Mouse (Mus musculus) embryonic facial prominence, embryonic 10.5 days (tissue): ENCODE measurements around the gene Fgf22. TPM values are rescaled to one million over a fixed set of nuclear protein-coding genes. Genes with fewer than 3 reads are reported as not detected.

Experiments
- DNase-seq: peaks from one replicate; pipeline ENCODE4 v3.0.0-alpha.2; 2017; ENCODE audit warnings: low spot score
- H3K27ac ChIP-seq: fragments of 300-500 bp; sonication (generic); replicated peaks from 2 replicates; pipeline ENCODE4 v1.5.1; 2016; ENCODE audit warnings: mild to moderate bottlenecking
- H3K27me3 ChIP-seq: fragments of 300-500 bp; sonication (generic); replicated peaks from 2 replicates; pipeline ENCODE4 v1.6.1; 2016; ENCODE audit warnings: low read depth, mild to moderate bottlenecking; ENCODE audit not compliant: poor library complexity, severe bottlenecking
- H3K36me3 ChIP-seq: fragments of 300-500 bp; sonication (generic); replicated peaks from 2 replicates; pipeline ENCODE4 v1.6.1; 2016; ENCODE audit warnings: mild to moderate bottlenecking, moderate library complexity
- H3K4me1 ChIP-seq: fragments of 300-500 bp; sonication (generic); 2 replicates; pipeline ENCODE4 v1.6.1; 2016
- H3K4me3 ChIP-seq: fragments of 300-500 bp; sonication (generic); 2 replicates; pipeline ENCODE4 v1.5.1; 2016; ENCODE audit warnings: mild to moderate bottlenecking, moderate library complexity
- H3K9me3 ChIP-seq: fragments of 300-500 bp; sonication (generic); 2 replicates; pipeline ENCODE4 v1.6.1; 2016; ENCODE audit warnings: mild to moderate bottlenecking
- WGBS: fragments of 180-500 bp; shearing (Covaris S2); methylation state at CpG from one replicate; pipeline ENCODE4 v1.1.7; 2016; 5-methylcytosine and 5-hydroxymethylcytosine counted together
- polyA plus RNA-seq: library from polyadenylated mRNA; unstranded; fragments of >200 nt; fragmentation: Nextera tagmentation; extraction: Ambion mirVana; gene quantifications from 2 replicates; pipeline ENCODE4 v1.2.1, GENCODE M21; 2016

Fgf22 gene
- polyA plus RNA-seq, 1 experiment from 2014 or later: 0.46 TPM

DNA sequence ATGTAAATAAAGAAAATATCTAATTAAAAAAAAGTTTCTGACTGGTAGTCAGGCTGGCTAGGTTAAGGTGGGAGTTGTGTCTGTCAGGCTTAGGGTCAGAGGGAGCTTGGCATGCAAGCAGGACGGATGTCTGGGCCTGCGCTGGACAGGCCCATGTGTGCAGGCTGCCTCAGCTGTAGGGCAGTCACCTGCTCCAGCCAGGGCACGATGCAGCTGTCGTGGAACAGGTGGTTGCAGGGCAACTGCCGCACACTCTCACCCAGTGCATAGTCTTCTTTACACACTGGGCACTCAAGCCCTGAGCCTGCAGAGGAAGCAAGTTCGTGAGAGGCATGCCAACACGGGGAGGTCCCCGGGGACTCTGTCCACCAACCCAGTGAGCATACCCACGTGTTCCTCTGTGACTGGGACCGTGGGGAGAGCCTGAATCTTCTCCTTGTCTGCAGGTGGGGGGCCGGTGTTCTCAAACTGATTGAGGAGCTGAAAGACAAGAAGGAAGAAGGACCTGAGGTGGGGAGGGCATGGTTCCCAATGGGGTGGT lies 5.8 kb downstream of the Fgf22 start:
- H3K36me3 ChIP-seq: peaks cover 96% of the 10 kb centered on the region
- no peak overlapping the region for H3K27ac ChIP-seq
- no peak for DNase-seq
- H3K4me1 ChIP-seq: peaks cover 24% of the 10 kb centered on the region
- H3K9me3 ChIP-seq: no peaks in the 10 kb centered on the region
- H3K27me3 ChIP-seq: 0 out of 2 replicates have a peak, but pooled peaks cover 6% of the 10 kb centered on the region
- H3K4me3 ChIP-seq: 0 out of 2 replicates have a peak overlapping the region, but pooled peaks have one; percentile 8
- WGBS: 92% methylated on average over 11 of the region's 11 CpGs

DNA sequence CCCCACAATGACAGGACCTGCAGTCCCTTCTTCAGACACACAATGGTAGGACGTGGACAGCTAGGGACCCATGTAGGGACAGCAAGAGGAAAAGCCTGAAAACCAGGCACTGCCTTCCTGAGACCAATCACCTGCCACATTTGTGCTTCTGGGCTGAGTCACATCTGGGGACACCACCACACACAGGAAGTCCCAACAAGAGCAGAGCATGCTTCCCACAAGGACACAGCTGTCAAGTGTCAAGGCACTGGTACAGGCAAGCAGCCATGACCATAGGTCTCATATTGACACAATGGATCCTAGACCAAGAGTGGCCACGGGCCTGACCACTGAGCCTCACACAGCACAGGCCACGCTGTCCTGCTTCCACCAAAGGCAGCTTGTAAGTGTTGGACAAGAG lies 8.0 kb downstream of the Fgf22 start:
- Histone ChIP-seq H3K36me3 (peaks cover 74% of the 10 kb centered on the region), H3K9me3 (no peaks in the 10 kb centered on the region), H3K27me3 (no peaks in the 10 kb centered on the region), H3K4me1 (peaks cover 39% of the 10 kb centered on the region), H3K27ac (no peak overlapping the region), H3K4me3 (no peak overlapping the region)
- 91% methylated on average over 3 of the region's 3 CpGs for WGBS
- no peak for DNase-seq

DNA sequence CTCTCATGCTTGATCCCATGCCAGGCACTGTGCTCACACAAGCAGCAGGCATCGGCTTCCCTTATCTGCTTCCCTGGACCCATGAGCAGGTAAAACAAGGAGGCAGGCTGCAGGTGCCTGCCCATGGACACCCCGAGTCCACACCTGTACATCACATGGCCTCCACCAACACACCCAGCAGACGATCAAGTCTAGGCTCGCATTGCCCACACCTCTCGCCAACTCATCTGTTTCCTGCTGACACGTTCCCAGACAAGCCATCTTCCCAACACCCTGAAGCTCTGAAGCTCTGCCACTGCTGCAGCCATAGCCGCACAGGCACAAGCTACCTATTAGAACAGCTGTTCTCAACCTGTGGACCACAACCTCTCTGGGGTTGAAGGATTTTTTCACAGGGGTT lies 9.4 kb downstream of the Fgf22 start:
- DNase-seq: no peak
- Histone ChIP-seq H3K27ac (no peak overlapping the region), H3K4me1 (peaks cover 49% of the 10 kb centered on the region), H3K36me3 (peaks cover 60% of the 10 kb centered on the region), H3K4me3 (peak overlapping the region; percentile 16; the same call in 1 of the 2 replicates), H3K27me3 (no peaks in the 10 kb centered on the region), H3K9me3 (no peaks in the 10 kb centered on the region)
- 91% methylated on average over 7 of the region's 7 CpGs for whole genome bisulfite sequencing

DNA sequence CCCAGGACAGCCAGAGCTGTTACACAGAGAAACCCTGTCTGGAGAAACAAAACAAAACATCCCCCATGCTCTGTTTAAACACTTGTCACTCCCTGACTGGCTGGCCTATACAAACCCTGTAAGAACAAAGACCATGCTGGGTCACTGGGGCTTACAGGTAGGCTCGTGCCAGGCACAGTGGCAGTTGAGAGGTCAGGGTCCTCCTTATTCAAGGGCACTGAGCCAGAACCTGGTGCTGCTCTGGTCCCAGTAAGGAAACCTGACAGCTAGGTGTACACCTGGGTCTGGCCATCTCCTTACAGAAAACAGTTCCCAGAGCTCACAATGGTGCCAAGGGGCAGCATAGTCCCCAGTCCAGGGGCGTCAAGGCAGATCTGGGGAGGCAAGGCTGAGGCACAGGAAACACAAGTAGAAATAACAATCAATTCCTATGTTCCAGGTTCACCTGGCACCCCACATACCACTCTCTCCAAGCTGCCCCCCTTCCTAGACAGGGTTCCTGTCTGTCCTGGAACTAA lies 10.4 kb downstream of the Fgf22 start:
- no peaks in the 10 kb centered on the region for H3K27me3 ChIP-seq
- peak overlapping the region; percentile 79 for H3K4me3 ChIP-seq
- H3K27ac ChIP-seq: no peak overlapping the region; the same call in 1 of the 2 replicates
- peaks cover 49% of the 10 kb centered on the region for H3K4me1 ChIP-seq
- 82% methylated on average over 2 of the region's 2 CpGs for WGBS
- no peak for DNase-seq
- peaks cover 50% of the 10 kb centered on the region for H3K36me3 ChIP-seq
- H3K9me3 ChIP-seq: no peaks in the 10 kb centered on the region

DNA sequence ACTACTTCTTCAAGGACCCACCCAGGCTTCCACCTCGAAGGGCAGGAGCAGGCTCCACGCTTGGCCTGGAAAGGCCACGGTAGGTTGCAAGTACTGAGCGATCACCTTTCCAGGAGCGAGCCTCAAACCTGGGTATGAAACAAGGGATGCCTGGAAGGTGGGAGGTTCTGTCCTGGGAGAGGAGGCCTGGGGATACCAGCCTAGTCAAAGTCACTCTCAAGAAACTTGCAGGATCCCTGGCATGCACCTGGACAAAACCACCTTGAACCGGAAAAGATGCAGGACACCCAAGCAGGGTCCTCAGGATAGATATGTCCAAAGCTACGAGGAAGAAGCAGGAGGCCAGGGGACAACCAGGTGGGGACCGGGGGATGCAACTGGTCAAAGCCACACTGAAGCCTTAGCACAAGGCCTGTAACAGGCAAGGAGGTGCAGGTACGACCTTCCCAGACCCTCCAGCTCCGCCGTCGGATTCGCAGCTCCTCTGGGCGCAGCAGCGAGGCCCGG lies 11.2 kb downstream of the Fgf22 start:
- no peaks in the 10 kb centered on the region for H3K9me3 ChIP-seq
- 10% methylated on average over 16 of the region's 16 CpGs for WGBS
- DNase-seq: no peak
- H3K36me3 ChIP-seq: peaks cover 42% of the 10 kb centered on the region
- 0 out of 2 replicates have a peak, but pooled peaks cover 4% of the 10 kb centered on the region for H3K27me3 ChIP-seq
- H3K4me3 ChIP-seq: peak overlapping the region; percentile 79
- H3K4me1 ChIP-seq: peaks cover 49% of the 10 kb centered on the region
- peak overlapping the region; percentile 95 for H3K27ac ChIP-seq

DNA sequence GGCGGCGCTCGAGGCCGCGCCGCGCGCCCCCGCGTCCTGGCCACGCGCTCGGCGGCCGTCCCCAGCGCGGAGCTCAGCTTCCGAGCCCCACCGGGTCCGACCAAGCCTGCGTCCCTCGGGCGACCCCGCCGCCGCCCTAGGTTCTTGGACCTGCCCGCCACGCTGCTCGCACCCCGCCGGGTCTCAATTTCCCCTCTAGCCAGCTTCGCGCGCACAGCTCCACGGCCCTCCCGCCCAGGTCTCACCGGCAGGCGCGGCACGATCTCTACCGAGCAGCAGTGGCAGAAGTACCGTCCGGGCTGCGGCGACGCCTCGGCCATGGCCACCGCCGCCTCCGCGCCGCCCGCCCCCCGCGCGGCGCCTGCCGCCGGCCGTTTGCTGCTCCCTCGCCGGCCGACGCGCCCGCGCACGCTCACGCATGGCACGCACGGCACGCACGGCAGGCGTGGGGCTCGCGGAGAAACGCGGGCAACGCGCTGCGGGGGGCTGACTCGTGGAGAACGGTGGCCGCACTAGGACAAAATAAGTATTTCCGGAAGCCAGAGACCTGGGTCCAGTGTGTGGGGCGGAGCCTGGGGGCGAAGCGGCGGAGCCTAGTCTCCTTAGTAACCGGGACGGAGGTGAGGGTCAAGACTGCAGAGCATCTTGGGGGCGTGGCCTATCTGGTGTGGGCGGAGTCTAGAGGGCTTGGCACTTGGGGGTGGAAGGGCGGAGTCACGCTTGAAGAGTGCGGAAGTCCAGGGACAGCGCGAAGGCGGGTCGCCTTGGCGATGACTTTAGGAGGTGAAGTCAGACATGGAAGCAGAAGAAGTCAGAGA lies 11.8 kb downstream of the Fgf22 start, which contains the start of gene Rnf126:
Gene Rnf126 (minus strand): TSS at position 445 of the 818 bp plus-strand sequence.
- Histone ChIP-seq H3K27ac (peak within 1 kb of the TSS; percentile 95), H3K9me3 (no peaks in the 10 kb centered on the region), H3K36me3 (peaks cover 36% of the 10 kb centered on the region), H3K4me3 (peak within 1 kb of the TSS; percentile 79), H3K4me1 (peaks cover 49% of the 10 kb centered on the region), H3K27me3 (0 out of 2 replicates have a peak, but pooled peaks cover 7% of the 10 kb centered on the region)
- DNase-seq: peak; percentile 99
- WGBS: under 1% methylated on average over 101 of the region's 101 CpGs

DNA sequence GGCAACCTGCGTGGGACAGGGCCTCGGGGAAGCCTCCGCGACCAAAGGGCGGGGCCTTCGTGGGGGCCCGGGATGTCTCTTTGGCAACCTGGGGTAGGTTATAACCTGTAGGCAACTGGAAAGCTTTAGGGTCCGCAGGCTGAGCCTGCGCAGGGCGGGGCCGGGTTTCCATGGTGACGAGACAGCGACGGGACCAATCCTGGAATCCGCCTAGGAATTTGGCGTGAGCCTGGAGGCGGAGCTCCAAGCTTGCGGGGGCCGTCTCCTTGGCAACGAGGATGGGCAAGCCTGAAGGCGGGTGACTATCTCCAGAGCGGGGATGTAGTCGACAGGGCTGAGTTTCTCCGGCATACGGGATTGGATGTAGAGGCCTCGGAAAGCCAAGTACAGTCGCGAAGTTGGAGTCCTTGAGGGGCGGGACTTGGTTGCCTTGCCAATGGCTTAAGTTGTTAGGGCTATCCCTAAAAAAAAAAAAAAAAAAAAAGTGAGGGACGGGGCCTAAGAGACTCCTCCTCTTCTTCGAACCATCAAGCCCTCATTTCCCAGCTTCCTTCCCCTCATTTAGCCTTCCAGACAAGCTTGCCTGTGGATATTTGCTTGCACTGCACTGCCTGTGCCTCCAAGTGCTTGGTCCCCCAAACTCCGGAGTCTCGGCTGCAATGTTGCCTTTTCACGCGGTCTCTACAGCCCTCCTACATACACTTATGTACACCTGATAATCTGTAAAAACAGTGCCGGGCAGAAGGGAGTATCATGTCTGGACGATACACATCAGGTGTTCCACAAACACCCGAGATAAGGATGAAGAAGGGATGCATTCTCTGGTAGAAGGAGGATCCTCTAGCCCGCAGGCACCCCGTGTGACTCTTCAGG lies 12.7 kb downstream of the Fgf22 start:
- Histone ChIP-seq H3K4me3 (peak overlapping the region; percentile 79), H3K9me3 (peaks cover 5% of the 10 kb centered on the region; the same call in 1 of the 2 replicates), H3K27me3 (0 out of 2 replicates have a peak, but pooled peaks cover 7% of the 10 kb centered on the region), H3K4me1 (peaks cover 49% of the 10 kb centered on the region), H3K27ac (peak overlapping the region; percentile 95), H3K36me3 (peaks cover 27% of the 10 kb centered on the region)
- WGBS: 12% methylated on average over 40 of the region's 40 CpGs
- DNase-seq: peak; percentile 95

DNA sequence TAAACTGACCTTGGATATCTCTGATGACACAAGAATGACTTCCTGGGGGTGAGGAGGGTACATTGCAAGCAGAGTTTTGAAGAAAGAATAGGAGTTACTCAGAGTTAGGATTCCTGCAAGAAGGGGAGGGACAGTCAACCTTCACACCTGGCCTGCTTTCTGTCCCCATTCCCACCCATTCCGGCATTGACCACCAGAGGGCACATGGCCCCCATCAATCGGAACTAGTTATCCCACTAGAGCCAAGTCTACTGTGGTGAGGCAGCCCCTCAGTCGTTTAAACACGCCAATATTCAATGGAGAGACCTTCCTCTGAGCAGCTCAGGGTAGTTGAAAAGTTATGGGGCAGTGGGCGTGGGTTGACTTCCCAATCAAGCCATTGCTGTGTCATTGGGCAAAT lies 13.5 kb downstream of the Fgf22 start:
- 2% methylated on average over 5 of the region's 5 CpGs for WGBS
- Histone ChIP-seq H3K4me3 (peak overlapping the region; percentile 79; the same call in 1 of the 2 replicates), H3K27me3 (0 out of 2 replicates have a peak, but pooled peaks cover 7% of the 10 kb centered on the region), H3K9me3 (peaks cover 7% of the 10 kb centered on the region; the same call in 1 of the 2 replicates), H3K4me1 (peaks cover 49% of the 10 kb centered on the region), H3K36me3 (peaks cover 19% of the 10 kb centered on the region), H3K27ac (no peak overlapping the region)
- DNase-seq: peak; percentile 89

DNA sequence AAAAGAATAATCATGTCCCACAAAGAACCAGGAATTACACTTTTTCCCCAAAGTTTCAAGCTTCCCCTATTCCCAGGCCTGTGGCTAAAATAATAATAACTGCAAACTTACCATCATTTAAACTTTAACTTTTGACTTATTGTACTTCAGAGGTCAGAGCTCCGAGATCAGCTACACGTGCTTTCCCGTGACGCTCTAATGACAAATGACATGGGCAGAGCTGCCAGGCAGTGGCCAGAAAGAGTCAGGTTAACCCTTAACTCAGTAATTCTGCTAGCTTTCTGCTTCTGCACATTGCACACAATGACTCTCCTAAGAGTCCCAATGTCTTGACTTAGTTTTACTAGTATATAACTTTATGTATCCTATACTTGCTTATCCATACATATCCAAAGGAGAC lies 14.5 kb downstream of the Fgf22 start:
- Histone ChIP-seq H3K27ac (no peak overlapping the region), H3K27me3 (0 out of 2 replicates have a peak, but pooled peaks cover 8% of the 10 kb centered on the region), H3K36me3 (peaks cover 10% of the 10 kb centered on the region; the same call in 1 of the 2 replicates), H3K9me3 (peaks cover 7% of the 10 kb centered on the region; the same call in 1 of the 2 replicates), H3K4me3 (no peak overlapping the region), H3K4me1 (peaks cover 40% of the 10 kb centered on the region)
- DNase-seq: no peak
- 51% methylated on average over 4 of the region's 4 CpGs for WGBS

DNA sequence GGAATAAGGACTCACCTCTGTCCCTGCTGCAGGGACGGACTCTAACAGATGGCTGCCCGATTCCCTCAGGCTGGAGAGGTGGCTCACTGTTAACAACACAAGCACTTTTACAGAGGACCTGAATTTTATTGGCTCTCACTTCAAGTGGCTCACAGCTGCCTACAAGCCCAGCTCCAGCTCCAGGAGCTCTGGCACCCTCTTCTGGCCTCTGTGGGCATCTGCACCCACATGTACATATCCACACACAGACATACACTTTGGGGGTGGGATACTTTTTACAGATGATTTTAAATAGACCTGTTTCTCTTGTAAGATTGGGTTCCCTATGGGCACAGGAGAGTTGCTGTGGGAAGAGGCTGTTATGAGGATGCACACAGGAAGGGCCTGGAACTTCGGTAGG lies 17.4 kb downstream of the Fgf22 start:
- no peak for DNase-seq
- H3K9me3 ChIP-seq: peaks cover 7% of the 10 kb centered on the region; the same call in 1 of the 2 replicates
- H3K4me3 ChIP-seq: no peak overlapping the region
- H3K36me3 ChIP-seq: no peaks in the 10 kb centered on the region
- H3K27me3 ChIP-seq: peaks cover 25% of the 10 kb centered on the region
- no peak overlapping the region for H3K27ac ChIP-seq
- WGBS: 89% methylated on average over 3 of the region's 3 CpGs
- H3K4me1 ChIP-seq: peaks cover 21% of the 10 kb centered on the region

DNA sequence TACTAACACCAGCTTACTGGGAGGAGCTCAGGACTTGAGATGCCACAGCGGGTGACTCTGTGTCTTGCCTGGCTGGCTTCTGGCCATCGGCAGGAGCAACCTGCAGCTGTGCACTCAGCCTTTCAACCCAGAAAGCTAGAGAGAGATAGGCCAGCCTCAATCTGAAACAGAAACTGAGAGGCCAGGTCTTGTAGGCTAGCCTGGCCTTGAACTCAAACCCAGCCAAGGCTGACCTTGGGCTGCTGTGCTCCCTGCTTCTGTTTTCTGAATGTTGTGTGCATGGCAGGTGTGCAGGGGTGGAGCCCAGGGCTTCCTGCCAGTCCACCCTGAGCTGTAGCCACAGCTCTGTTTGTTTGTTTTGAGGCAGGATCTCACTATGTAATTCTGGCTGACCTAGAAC lies 18.3 kb downstream of the Fgf22 start:
- Histone ChIP-seq H3K27ac (no peak overlapping the region), H3K9me3 (peaks cover 7% of the 10 kb centered on the region; the same call in 1 of the 2 replicates), H3K36me3 (no peaks in the 10 kb centered on the region), H3K4me1 (peaks cover 21% of the 10 kb centered on the region), H3K27me3 (peaks cover 34% of the 10 kb centered on the region), H3K4me3 (no peak overlapping the region)
- no peak for DNase-seq
- 96% methylated on average over 2 of the region's 2 CpGs for WGBS
